Mouse (Mus musculus) kidney, postnatal 36 days (tissue): ENCODE results near the gene Cebpe.
A peak's percentile ranks its signal among the peaks of the same experiment; 100 is the strongest.

Experiments used
- DNase-seq, 2 experiments: peaks; one replicate each; pipeline ENCODE4 v3.0.0; 2021 to 2022; ENCODE audit warnings: mixed read lengths in 2 of 2

Cebpe gene

DNA sequence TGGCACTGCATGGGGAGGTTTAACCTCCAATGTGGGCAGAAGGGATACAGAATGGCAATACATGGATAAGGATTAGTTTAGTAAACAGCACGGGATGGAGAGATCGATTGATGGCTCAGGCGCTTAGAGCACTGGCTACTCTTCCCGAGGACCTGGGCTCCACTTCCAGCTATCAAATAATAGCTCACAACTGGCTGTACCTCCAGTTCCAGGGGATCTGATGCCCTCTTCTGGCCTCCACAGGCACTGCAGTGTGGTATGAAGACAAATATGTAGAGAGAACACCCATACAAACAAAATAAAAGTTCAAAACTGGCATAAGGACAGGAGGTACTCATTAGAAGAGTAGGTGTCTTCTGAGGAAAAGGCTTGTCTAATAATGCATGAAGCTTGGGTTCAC is 42.6 kb downstream of the Cebpe start:
- peak; percentile 64 to 82 for DNase-seq

GRCm38 (mm10) chr14:54664477-54665222 is 47.3 kb downstream of the Cebpe start:
- DNase-seq, result no peak
